Mouse (Mus musculus): Measurements from ENCODE around the gene Cmip. TPM values are rescaled to one million over a fixed set of nuclear protein-coding genes. Genes with fewer than 3 reads are reported as not detected.
A peak's percentile ranks its signal among the peaks of the same experiment; 100 is the strongest.

The Cmip gene
- polyA plus RNA-seq, 2 experiments from 2014 or later, result 24.3 to 32.6 TPM

- no peak for ATAC-seq
Observed at GRCm38 (mm10) chr8:117258576-117259040, 1.7 kb downstream of the Cmip start.

- ATAC-seq, result no peak
Observed at GRCm38 (mm10) chr8:117259431-117260001, 2.7 kb downstream of the Cmip start.

- ATAC-seq, result no peak
Observed at GRCm38 (mm10) chr8:117260234-117260929, 3.5 kb downstream of the Cmip start.

GRCm38 (mm10) chr8:117260930-117261475, 4.1 kb downstream of the Cmip start:
- ATAC-seq, result no peak

- ATAC-seq, result no peak
Observed at GRCm38 (mm10) chr8:117261702-117262101, 4.8 kb downstream of the Cmip start.

- ATAC-seq, result peak; percentile 32
Observed at GRCm38 (mm10) chr8:117262685-117263084, 5.8 kb downstream of the Cmip start.

GRCm38 (mm10) chr8:117263442-117263841, 6.6 kb downstream of the Cmip start:
- no peak for ATAC-seq

GRCm38 (mm10) chr8:117265079-117265478, 8.2 kb downstream of the Cmip start:
- no peak for ATAC-seq

- peak; percentile 17 for ATAC-seq
Observed at GRCm38 (mm10) chr8:117267403-117268129, 10.7 kb downstream of the Cmip start.

- ATAC-seq, result no peak
Observed at GRCm38 (mm10) chr8:117278234-117278633, 21.4 kb downstream of the Cmip start.

- ATAC-seq, result no peak
Observed at GRCm38 (mm10) chr8:117278668-117279132, 21.8 kb downstream of the Cmip start.

- no peak for ATAC-seq
Observed at GRCm38 (mm10) chr8:117280488-117280887, 23.6 kb downstream of the Cmip start.

GRCm38 (mm10) chr8:117281676-117282075, 24.8 kb downstream of the Cmip start:
- ATAC-seq, result no peak

- peak; percentile 81 for ATAC-seq
Observed at GRCm38 (mm10) chr8:117282141-117282950, 25.5 kb downstream of the Cmip start.

- ATAC-seq, result no peak
Observed at GRCm38 (mm10) chr8:117284768-117285484, 28.1 kb downstream of the Cmip start.

- ATAC-seq, result peak; percentile 87
Observed at GRCm38 (mm10) chr8:117287966-117288365, 31.1 kb downstream of the Cmip start.

GRCm38 (mm10) chr8:117289016-117289415, 32.2 kb downstream of the Cmip start:
- ATAC-seq, result no peak

- ATAC-seq, result no peak
Observed at GRCm38 (mm10) chr8:117290506-117290905, 33.6 kb downstream of the Cmip start.

GRCm38 (mm10) chr8:117292262-117292661, 35.4 kb downstream of the Cmip start:
- ATAC-seq, result no peak

- no peak for ATAC-seq
Observed at GRCm38 (mm10) chr8:117294812-117295211, 37.9 kb downstream of the Cmip start.

GRCm38 (mm10) chr8:117297913-117298518, 41.2 kb downstream of the Cmip start:
- ATAC-seq, result no peak
